Mouse (Mus musculus): ENCODE data around the gene Rasl11a. TPM values are rescaled to one million over a fixed set of nuclear protein-coding genes. Genes with fewer than 3 reads are reported as not detected.

Gene Rasl11a
- 17.4 and 20.2 TPM in 2 replicates for polyA plus RNA-seq (2012; rRNA removed)

DNA sequence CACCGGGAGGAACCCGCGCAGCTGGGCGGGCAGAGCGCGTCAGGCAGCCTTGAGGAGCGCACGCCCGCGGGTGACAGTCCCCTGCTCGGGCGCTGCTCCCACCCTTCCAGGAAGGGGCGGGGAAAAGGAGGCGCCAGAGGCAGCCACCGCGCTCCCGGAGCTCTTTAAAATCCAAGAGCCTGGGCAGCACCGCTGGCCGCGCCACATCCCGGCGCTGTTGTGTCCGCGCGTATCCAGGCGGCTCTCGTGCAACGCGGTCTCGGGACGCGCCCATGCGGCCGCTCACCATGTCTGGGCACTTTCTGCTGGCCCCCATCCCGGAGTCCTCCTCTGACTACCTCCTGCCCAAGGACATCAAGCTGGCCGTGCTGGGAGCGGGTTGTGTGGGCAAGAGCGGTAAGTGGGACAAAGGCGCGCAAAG is at the start of gene Rasl11a:
TSS of gene Rasl11a (plus strand) at position 127 of the 421 bp plus-strand sequence.
- TF ChIP-seq POLR2A (IDR thresholded peaks at IDR 0.05; ENCODE audit: low read depth, low read length): peak; percentile 55
- TF ChIP-seq CTCF (conservative IDR thresholded peaks at IDR 0.05; ENCODE audit: insufficient read depth, insufficient read length, low read depth, low read length): 0 out of 2 replicates have a peak, but pooled peaks have one; percentile 13
- peak; percentile 91 for DNase-seq
- Histone ChIP-seq H3K36me3 (ENCODE audit: control insufficient read depth, insufficient read depth, low read length) (no peaks in the 10 kb centered on the region; the same call in 1 of the 2 replicates), H3K4me3 (ENCODE audit: insufficient read depth, low read depth, low read length) (peak within 1 kb of the TSS; percentile 70), H3K27ac (ENCODE audit: insufficient read depth, low read depth, low read length) (peak within 1 kb of the TSS; percentile 87), H3K27me3 (replicated peaks; ENCODE audit: control insufficient read depth, insufficient read depth, low read length) (no peaks in the 10 kb centered on the region), H3K4me1 (ENCODE audit: control insufficient read depth, insufficient read depth, low read length) (peaks cover 5% of the 10 kb centered on the region; the same call in 1 of the 2 replicates)
- under 1% methylated on average over 40 of the region's 40 CpGs for WGBS

DNA sequence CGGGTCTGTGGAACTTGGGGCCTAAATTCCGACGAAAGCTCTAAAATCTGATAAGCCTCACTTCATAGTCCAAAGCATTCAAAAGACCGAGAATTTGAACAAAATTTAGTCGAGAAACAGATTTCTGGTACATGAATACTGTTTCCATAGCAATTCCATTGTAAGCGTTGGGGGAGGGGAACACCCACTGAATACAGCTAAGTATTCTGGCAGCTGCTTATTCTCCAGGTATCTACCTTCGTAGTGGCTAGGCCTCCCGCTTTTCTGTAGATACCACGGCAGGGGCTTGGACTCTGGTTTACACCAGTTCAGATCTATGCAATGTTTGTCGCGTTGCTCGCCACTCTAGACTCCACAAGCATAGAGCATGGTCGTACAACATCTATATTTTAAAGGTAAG is 49.1 kb upstream of the Rasl11a start:
- Histone ChIP-seq H3K27me3 (replicated peaks; ENCODE audit: control insufficient read depth, insufficient read depth, low read length) (no peaks in the 10 kb centered on the region), H3K4me1 (ENCODE audit: control insufficient read depth, insufficient read depth, low read length) (peaks cover 27% of the 10 kb centered on the region), H3K4me3 (ENCODE audit: insufficient read depth, low read depth, low read length) (no peak overlapping the region), H3K36me3 (ENCODE audit: control insufficient read depth, insufficient read depth, low read length) (no peaks in the 10 kb centered on the region), H3K27ac (ENCODE audit: insufficient read depth, low read depth, low read length) (no peak overlapping the region)
- TF ChIP-seq POLR2A (IDR thresholded peaks at IDR 0.05; ENCODE audit: low read depth, low read length) (no peak), CTCF (conservative IDR thresholded peaks at IDR 0.05; ENCODE audit: insufficient read depth, insufficient read length, low read depth, low read length) (no peak)
- no peak for DNase-seq
- 85% methylated on average over 13 of the region's 13 CpGs for WGBS

DNA sequence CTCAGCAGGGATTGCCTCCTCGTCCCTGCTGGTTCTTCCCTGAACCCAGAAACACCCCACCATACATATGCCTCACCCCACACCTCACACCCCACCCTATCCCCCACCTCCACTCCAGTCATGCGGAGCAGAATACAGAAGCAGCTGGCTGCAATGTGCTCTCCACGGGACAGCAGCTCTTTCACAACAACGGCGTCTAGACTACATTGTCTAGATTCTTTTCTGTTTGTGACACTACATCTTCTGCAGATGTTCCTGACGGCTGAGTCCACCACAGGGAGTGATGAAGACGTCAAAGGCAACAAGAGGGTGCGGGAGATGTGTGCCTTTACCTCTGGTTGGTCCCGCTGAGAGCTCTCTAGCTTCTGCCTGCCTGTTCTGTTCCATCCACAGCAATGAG is 46.8 kb upstream of the Rasl11a start:
- Histone ChIP-seq H3K4me1 (ENCODE audit: control insufficient read depth, insufficient read depth, low read length) (peaks cover 5% of the 10 kb centered on the region), H3K27ac (ENCODE audit: insufficient read depth, low read depth, low read length) (no peak overlapping the region), H3K36me3 (ENCODE audit: control insufficient read depth, insufficient read depth, low read length) (no peaks in the 10 kb centered on the region), H3K4me3 (ENCODE audit: insufficient read depth, low read depth, low read length) (no peak overlapping the region), H3K27me3 (replicated peaks; ENCODE audit: control insufficient read depth, insufficient read depth, low read length) (no peaks in the 10 kb centered on the region)
- WGBS: 42% methylated on average over 9 of the region's 9 CpGs
- TF ChIP-seq POLR2A (IDR thresholded peaks at IDR 0.05; ENCODE audit: low read depth, low read length) (no peak), CTCF (conservative IDR thresholded peaks at IDR 0.05; ENCODE audit: insufficient read depth, insufficient read length, low read depth, low read length) (no peak)
- DNase-seq: no peak

DNA sequence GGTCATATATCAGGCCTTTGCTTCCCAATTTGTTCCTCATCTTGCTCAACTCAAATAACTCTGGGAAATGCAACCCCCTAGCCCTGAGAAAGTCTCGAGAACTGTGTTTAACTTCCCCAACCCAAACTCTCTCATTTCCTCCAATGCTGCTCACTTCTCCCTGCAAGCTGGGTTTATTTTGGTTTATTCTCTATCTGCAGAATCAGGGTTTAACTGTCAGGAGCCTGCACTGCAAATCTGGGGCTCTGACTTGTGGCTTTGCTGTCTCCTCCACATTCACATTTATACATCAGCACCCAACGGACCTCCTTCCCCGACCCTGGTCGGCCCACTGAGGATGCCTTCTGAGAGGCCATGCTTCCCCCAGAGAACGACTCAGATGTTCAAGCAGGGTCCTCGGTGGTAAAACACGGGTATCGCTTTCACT is 38.9 kb upstream of the Rasl11a start:
- no peak overlapping the region for H3K27ac ChIP-seq (ENCODE audit: insufficient read depth, low read depth, low read length)

DNA sequence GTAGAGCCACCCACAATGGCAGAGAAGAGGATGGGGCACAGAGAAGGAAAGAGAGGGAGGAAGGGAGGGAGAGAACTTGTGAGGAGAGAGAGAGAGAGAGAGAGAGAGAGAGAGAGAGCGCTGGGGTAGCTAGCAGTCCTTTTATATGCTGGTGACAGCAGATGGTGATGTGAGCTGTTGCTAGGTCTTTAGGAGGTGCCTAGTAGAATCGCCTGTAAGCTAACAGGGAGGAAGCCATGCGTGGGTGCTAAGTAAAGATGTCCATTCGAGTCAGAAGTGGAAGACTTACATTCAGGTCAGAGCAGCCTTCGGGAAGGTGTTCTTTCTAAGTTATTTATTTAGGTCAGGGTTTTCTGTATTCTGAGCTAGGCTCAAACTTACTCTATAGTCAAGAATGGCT is 34.9 kb upstream of the Rasl11a start:
- Histone ChIP-seq H3K27ac (ENCODE audit: insufficient read depth, low read depth, low read length) (no peak overlapping the region), H3K4me1 (ENCODE audit: control insufficient read depth, insufficient read depth, low read length) (no peaks in the 10 kb centered on the region), H3K4me3 (ENCODE audit: insufficient read depth, low read depth, low read length) (no peak overlapping the region), H3K36me3 (ENCODE audit: control insufficient read depth, insufficient read depth, low read length) (no peaks in the 10 kb centered on the region), H3K27me3 (replicated peaks; ENCODE audit: control insufficient read depth, insufficient read depth, low read length) (no peaks in the 10 kb centered on the region)
- TF ChIP-seq POLR2A (IDR thresholded peaks at IDR 0.05; ENCODE audit: low read depth, low read length) (no peak), CTCF (conservative IDR thresholded peaks at IDR 0.05; ENCODE audit: insufficient read depth, insufficient read length, low read depth, low read length) (no peak)
- 70% methylated on average over 5 of the region's 5 CpGs for WGBS
- DNase-seq: no peak

More for the DNA sequence above, 38.9 kb upstream of the Rasl11a start:
- no peaks in the 10 kb centered on the region for H3K4me1 ChIP-seq (ENCODE audit: control insufficient read depth, insufficient read depth, low read length)
- no peaks in the 10 kb centered on the region for H3K36me3 ChIP-seq (ENCODE audit: control insufficient read depth, insufficient read depth, low read length)
- TF ChIP-seq POLR2A (IDR thresholded peaks at IDR 0.05; ENCODE audit: low read depth, low read length): no peak
- no peak for TF ChIP-seq CTCF (conservative IDR thresholded peaks at IDR 0.05; ENCODE audit: insufficient read depth, insufficient read length, low read depth, low read length)
- no peaks in the 10 kb centered on the region for H3K27me3 ChIP-seq (replicated peaks; ENCODE audit: control insufficient read depth, insufficient read depth, low read length)
- 63% methylated on average over 8 of the region's 8 CpGs for WGBS
- no peak overlapping the region for H3K4me3 ChIP-seq (ENCODE audit: insufficient read depth, low read depth, low read length)
- DNase-seq: no peak

DNA sequence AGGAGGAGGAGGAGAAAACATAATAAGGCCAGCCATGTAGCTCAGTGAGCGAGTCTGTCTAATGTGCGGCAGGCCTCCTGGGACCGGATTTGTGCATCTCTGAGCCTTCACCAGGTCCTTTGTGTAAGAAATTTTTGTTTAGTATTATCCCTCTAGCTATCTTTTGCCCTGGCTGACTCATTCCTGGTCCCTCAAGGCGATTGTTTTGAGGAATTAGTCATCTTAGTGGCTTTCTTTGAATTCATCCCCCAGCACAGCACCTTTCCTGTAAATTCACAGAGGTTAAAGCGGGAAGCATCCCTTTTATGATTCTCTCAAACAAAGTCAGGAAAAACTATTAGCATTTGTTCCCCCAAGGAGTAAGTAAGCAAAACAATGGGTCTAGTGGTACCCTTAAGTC is 32.0 kb upstream of the Rasl11a start:
- no peaks in the 10 kb centered on the region for H3K4me1 ChIP-seq (ENCODE audit: control insufficient read depth, insufficient read depth, low read length)
- TF ChIP-seq POLR2A (IDR thresholded peaks at IDR 0.05; ENCODE audit: low read depth, low read length): no peak
- TF ChIP-seq CTCF (conservative IDR thresholded peaks at IDR 0.05; ENCODE audit: insufficient read depth, insufficient read length, low read depth, low read length): no peak
- WGBS: 93% methylated on average over 5 of the region's 5 CpGs
- H3K36me3 ChIP-seq (ENCODE audit: control insufficient read depth, insufficient read depth, low read length): no peaks in the 10 kb centered on the region
- no peak overlapping the region for H3K27ac ChIP-seq (ENCODE audit: insufficient read depth, low read depth, low read length)
- no peak overlapping the region for H3K4me3 ChIP-seq (ENCODE audit: insufficient read depth, low read depth, low read length)
- DNase-seq: no peak
- H3K27me3 ChIP-seq (replicated peaks; ENCODE audit: control insufficient read depth, insufficient read depth, low read length): no peaks in the 10 kb centered on the region

DNA sequence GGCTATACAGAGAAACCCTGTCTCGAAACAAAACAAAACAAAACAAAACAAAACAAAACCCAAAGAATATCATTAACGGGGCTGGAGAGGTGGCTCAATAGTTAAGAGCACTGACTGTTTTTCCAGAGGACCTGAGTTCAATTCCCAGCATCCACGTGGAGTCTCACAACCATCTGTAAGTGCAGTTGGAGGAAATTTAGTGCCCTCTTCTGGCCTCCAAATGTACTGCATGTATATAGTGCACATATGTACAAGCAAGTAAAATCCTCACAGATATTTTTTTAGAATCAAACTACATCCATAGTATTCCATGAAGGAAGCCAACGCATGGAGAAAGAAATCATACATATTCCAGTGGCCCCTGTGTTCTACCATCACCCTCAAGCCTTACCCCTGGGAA is 31.4 kb upstream of the Rasl11a start:
- WGBS: 92% methylated on average over 4 of the region's 4 CpGs
- H3K36me3 ChIP-seq (ENCODE audit: control insufficient read depth, insufficient read depth, low read length): no peaks in the 10 kb centered on the region
- H3K4me1 ChIP-seq (ENCODE audit: control insufficient read depth, insufficient read depth, low read length): no peaks in the 10 kb centered on the region
- H3K27me3 ChIP-seq (replicated peaks; ENCODE audit: control insufficient read depth, insufficient read depth, low read length): no peaks in the 10 kb centered on the region
- no peak for TF ChIP-seq POLR2A (IDR thresholded peaks at IDR 0.05; ENCODE audit: low read depth, low read length)
- TF ChIP-seq CTCF (conservative IDR thresholded peaks at IDR 0.05; ENCODE audit: insufficient read depth, insufficient read length, low read depth, low read length): no peak
- no peak overlapping the region for H3K27ac ChIP-seq (ENCODE audit: insufficient read depth, low read depth, low read length)
- no peak for DNase-seq
- H3K4me3 ChIP-seq (ENCODE audit: insufficient read depth, low read depth, low read length): no peak overlapping the region
